Mouse (Mus musculus): Measurements from ENCODE around the gene Lpar2. TPM values are rescaled to one million over a fixed set of nuclear protein-coding genes. Genes with fewer than 3 reads are reported as not detected.

Gene Lpar2
- polyA plus RNA-seq, 1 experiment from 2014 or later, result 0.24 TPM

- ATAC-seq (ENCODE audit: insufficient number of reproducible peaks, insufficient read depth, low FRiP score, low read depth), result no peak
- Histone ChIP-seq H3K4me2 (ENCODE audit: low read length) (no peak overlapping the region), H3K4me3 (ENCODE audit: control insufficient read depth in 1 of 2, insufficient read depth in 1 of 2, low read depth in 1 of 2, low read length in 2 of 2) (no peak overlapping the region), H3K27ac (replicated peaks in 1 of 2; ENCODE audit: control insufficient read depth in 1 of 2, insufficient read depth in 1 of 2, low read depth in 2 of 2, low read length in 2 of 2) (no peak overlapping the region), H3K36me3 (ENCODE audit: control insufficient read depth, insufficient read depth, low read length) (peaks cover 71% of the 10 kb centered on the region), H3K27me3 (ENCODE audit: control insufficient read depth, insufficient read depth, low read length) (no peaks in the 10 kb centered on the region), H3K9me3 (ENCODE audit: control insufficient read depth, low read length) (no peaks in the 10 kb centered on the region), H3K4me1 (ENCODE audit: control insufficient read depth in 2 of 2, insufficient read depth in 2 of 2, low read length in 2 of 2) (peaks cover 5% of the 10 kb centered on the region in 2 experiments; a peak in 3 of 4 replicates), H3K9ac (ENCODE audit: low read length) (no peak overlapping the region)
- WGBS, result 95% methylated on average over 5 of the region's 5 CpGs
Measured at GRCm38 (mm10) chr8:69807236-69807635, 15.0 kb upstream of the Lpar2 start.

DNA sequence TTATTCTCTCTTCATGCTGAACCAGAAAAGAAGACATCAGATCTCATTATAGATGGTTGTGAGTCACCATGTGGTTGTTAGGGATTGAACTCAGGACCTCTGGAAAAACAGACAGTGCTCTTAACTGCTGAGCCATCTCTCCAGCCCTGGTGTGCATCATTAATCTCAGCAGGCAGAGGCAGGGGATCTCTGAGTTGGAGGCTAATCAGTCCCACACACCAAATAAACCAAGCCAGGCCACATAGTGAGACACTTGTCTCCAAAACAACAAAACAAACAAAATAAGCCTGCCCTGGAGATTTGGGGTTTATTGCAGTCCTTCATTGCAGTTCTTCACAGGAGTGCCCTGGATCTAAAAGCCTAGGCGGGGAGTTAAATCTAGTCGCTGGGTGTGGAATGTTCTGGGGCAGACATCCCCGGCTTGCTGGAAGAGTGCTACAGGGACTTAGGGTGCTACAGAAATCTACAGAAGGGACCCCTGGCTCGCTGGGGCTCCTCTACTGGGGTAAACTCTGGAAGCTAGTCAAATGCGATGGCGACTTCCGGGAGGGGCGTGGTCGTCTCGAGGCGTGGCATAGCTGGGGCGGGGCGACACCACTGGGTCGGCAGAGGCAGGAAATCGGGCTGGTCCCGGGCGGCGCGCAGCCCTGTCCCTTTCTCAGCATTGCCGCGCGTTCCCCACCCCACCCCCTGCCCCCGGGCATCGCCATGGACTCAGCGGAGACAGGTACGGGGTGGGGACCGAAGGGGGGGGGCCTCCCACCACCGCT is 13.9 kb upstream of the Lpar2 start, which contains the start of gene Gmip:
Gene Gmip (plus strand): TSS at position 586 of the 770 bp plus-strand sequence.
- 6% methylated on average over 28 of the region's 28 CpGs for WGBS
- Histone ChIP-seq H3K9ac (ENCODE audit: low read length) (peak within 1 kb of the TSS; percentile 68), H3K4me2 (ENCODE audit: low read length) (peak within 1 kb of the TSS; percentile 78), H3K36me3 (ENCODE audit: control insufficient read depth, insufficient read depth, low read length) (peaks cover 67% of the 10 kb centered on the region), H3K4me1 (ENCODE audit: control insufficient read depth in 2 of 2, insufficient read depth in 2 of 2, low read length in 2 of 2) (peaks cover 5% of the 10 kb centered on the region in 2 experiments; a peak in 3 of 4 replicates), H3K27ac (replicated peaks in 1 of 2; ENCODE audit: control insufficient read depth in 1 of 2, insufficient read depth in 1 of 2, low read depth in 2 of 2, low read length in 2 of 2) (no peak within 1 kb of the TSS), H3K27me3 (ENCODE audit: control insufficient read depth, insufficient read depth, low read length) (no peaks in the 10 kb centered on the region), H3K9me3 (ENCODE audit: control insufficient read depth, low read length) (no peaks in the 10 kb centered on the region), H3K4me3 (ENCODE audit: control insufficient read depth in 1 of 2, insufficient read depth in 1 of 2, low read depth in 1 of 2, low read length in 2 of 2) (peak within 1 kb of the TSS; percentile 59)
- peak; percentile 62 for ATAC-seq (ENCODE audit: insufficient number of reproducible peaks, insufficient read depth, low FRiP score, low read depth)

DNA sequence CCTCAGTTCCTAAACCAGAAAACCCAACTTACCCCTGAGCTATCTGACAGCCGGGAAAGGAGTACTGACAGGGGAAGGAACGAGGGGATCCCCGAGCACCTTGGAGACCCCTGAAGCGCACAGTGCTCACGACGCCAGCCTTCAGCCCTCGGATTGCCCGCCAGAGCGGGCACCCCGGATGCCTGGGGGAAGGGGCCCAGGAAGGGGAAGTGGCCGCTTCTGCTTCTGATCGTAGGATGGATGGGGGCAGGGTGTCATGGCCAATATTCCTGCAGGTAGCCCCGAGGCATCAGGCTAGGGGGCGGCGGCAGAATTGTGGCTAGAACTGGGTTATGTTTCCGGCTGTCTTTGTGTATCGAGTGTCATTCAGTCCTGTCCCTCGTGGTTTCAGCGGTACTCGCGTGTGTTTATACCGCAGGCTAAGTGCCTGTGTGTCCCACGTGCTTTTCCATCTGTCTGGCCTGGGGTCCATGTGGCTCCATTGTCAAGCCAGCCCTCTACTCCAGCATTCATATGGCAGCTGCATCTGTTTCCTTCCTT is 13.3 kb upstream of the Lpar2 start:
- ATAC-seq (ENCODE audit: insufficient number of reproducible peaks, insufficient read depth, low FRiP score, low read depth), result no peak
- Histone ChIP-seq H3K4me2 (ENCODE audit: low read length) (peak overlapping the region; percentile 78), H3K4me1 (ENCODE audit: control insufficient read depth in 2 of 2, insufficient read depth in 2 of 2, low read length in 2 of 2) (peaks cover 5% of the 10 kb centered on the region in 2 experiments; a peak in 3 of 4 replicates), H3K9me3 (ENCODE audit: control insufficient read depth, low read length) (no peaks in the 10 kb centered on the region), H3K27me3 (ENCODE audit: control insufficient read depth, insufficient read depth, low read length) (no peaks in the 10 kb centered on the region), H3K4me3 (ENCODE audit: control insufficient read depth in 1 of 2, insufficient read depth in 1 of 2, low read depth in 1 of 2, low read length in 2 of 2) (peak overlapping the region; percentile 59), H3K9ac (ENCODE audit: low read length) (peak overlapping the region; percentile 68), H3K27ac (replicated peaks in 1 of 2; ENCODE audit: control insufficient read depth in 1 of 2, insufficient read depth in 1 of 2, low read depth in 2 of 2, low read length in 2 of 2) (no peak overlapping the region), H3K36me3 (ENCODE audit: control insufficient read depth, insufficient read depth, low read length) (peaks cover 66% of the 10 kb centered on the region)
- 4% methylated on average over 23 of the region's 23 CpGs for WGBS

DNA sequence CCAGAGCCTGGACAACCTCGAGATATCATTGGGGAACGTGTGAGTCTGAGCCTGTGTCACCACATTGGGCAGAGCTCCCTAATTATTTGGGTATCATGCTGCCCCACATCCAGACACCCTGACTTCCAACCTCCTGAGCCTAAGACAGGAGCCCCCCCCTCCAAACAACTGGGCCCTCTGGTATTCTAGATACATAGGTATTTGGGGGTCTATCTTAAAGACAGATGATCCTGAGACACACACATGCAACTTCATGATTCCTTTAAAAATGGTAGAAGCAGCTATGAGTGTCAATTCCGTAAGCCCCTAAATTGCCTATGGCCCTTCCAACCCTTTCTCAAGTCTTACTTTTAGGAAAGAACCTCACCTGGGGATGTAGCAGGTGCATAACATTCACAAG is 12.4 kb upstream of the Lpar2 start:
- Histone ChIP-seq H3K9ac (ENCODE audit: low read length) (no peak overlapping the region), H3K27ac (replicated peaks in 1 of 2; ENCODE audit: control insufficient read depth in 1 of 2, insufficient read depth in 1 of 2, low read depth in 2 of 2, low read length in 2 of 2) (no peak overlapping the region), H3K36me3 (ENCODE audit: control insufficient read depth, insufficient read depth, low read length) (peaks cover 66% of the 10 kb centered on the region), H3K4me3 (ENCODE audit: control insufficient read depth in 1 of 2, insufficient read depth in 1 of 2, low read depth in 1 of 2, low read length in 2 of 2) (no peak overlapping the region), H3K27me3 (ENCODE audit: control insufficient read depth, insufficient read depth, low read length) (no peaks in the 10 kb centered on the region), H3K4me1 (ENCODE audit: control insufficient read depth in 2 of 2, insufficient read depth in 2 of 2, low read length in 2 of 2) (peaks cover 5% of the 10 kb centered on the region in 2 experiments; a peak in 3 of 4 replicates), H3K9me3 (ENCODE audit: control insufficient read depth, low read length) (no peaks in the 10 kb centered on the region), H3K4me2 (ENCODE audit: low read length) (no peak overlapping the region)
- ATAC-seq (ENCODE audit: insufficient number of reproducible peaks, insufficient read depth, low FRiP score, low read depth), result no peak
- 38% methylated on average over 3 of the region's 3 CpGs for WGBS

GRCm38 (mm10) chr8:69814881-69815280 is 7.3 kb upstream of the Lpar2 start:
- WGBS, result 87% methylated on average over 2 of the region's 2 CpGs
- Histone ChIP-seq H3K27me3 (ENCODE audit: control insufficient read depth, insufficient read depth, low read length) (no peaks in the 10 kb centered on the region), H3K27ac (replicated peaks in 1 of 2; ENCODE audit: control insufficient read depth in 1 of 2, insufficient read depth in 1 of 2, low read depth in 2 of 2, low read length in 2 of 2) (no peak overlapping the region), H3K4me3 (ENCODE audit: control insufficient read depth in 1 of 2, insufficient read depth in 1 of 2, low read depth in 1 of 2, low read length in 2 of 2) (no peak overlapping the region), H3K9ac (ENCODE audit: low read length) (no peak overlapping the region), H3K4me2 (ENCODE audit: low read length) (no peak overlapping the region), H3K9me3 (ENCODE audit: control insufficient read depth, low read length) (no peaks in the 10 kb centered on the region), H3K4me1 (ENCODE audit: control insufficient read depth in 2 of 2, insufficient read depth in 2 of 2, low read length in 2 of 2) (peaks cover 0 to 4% of the 10 kb centered on the region in 2 experiments; a peak in 2 of 4 replicates), H3K36me3 (ENCODE audit: control insufficient read depth, insufficient read depth, low read length) (peaks cover 61% of the 10 kb centered on the region)
- no peak for ATAC-seq (ENCODE audit: insufficient number of reproducible peaks, insufficient read depth, low FRiP score, low read depth)

GRCm38 (mm10) chr8:69815396-69815795 is 6.8 kb upstream of the Lpar2 start:
- Histone ChIP-seq H3K4me1 (ENCODE audit: control insufficient read depth in 2 of 2, insufficient read depth in 2 of 2, low read length in 2 of 2) (peaks cover 0 to 4% of the 10 kb centered on the region in 2 experiments; a peak in 2 of 4 replicates), H3K27ac (replicated peaks in 1 of 2; ENCODE audit: control insufficient read depth in 1 of 2, insufficient read depth in 1 of 2, low read depth in 2 of 2, low read length in 2 of 2) (no peak overlapping the region), H3K4me3 (ENCODE audit: control insufficient read depth in 1 of 2, insufficient read depth in 1 of 2, low read depth in 1 of 2, low read length in 2 of 2) (no peak overlapping the region), H3K9me3 (ENCODE audit: control insufficient read depth, low read length) (no peaks in the 10 kb centered on the region), H3K27me3 (ENCODE audit: control insufficient read depth, insufficient read depth, low read length) (no peaks in the 10 kb centered on the region), H3K36me3 (ENCODE audit: control insufficient read depth, insufficient read depth, low read length) (peaks cover 59% of the 10 kb centered on the region), H3K4me2 (ENCODE audit: low read length) (no peak overlapping the region), H3K9ac (ENCODE audit: low read length) (no peak overlapping the region)
- no peak for ATAC-seq (ENCODE audit: insufficient number of reproducible peaks, insufficient read depth, low FRiP score, low read depth)
- 93% methylated on average over 4 of the region's 4 CpGs for WGBS

GRCm38 (mm10) chr8:69820466-69820865 is 1.8 kb upstream of the Lpar2 start:
- Histone ChIP-seq H3K9me3 (ENCODE audit: control insufficient read depth, low read length) (no peaks in the 10 kb centered on the region), H3K36me3 (ENCODE audit: control insufficient read depth, insufficient read depth, low read length) (peaks cover 24% of the 10 kb centered on the region), H3K27me3 (ENCODE audit: control insufficient read depth, insufficient read depth, low read length) (no peaks in the 10 kb centered on the region), H3K4me1 (ENCODE audit: control insufficient read depth in 2 of 2, insufficient read depth in 2 of 2, low read length in 2 of 2) (peaks cover 3 to 6% of the 10 kb centered on the region in 2 experiments; a peak in 2 of 4 replicates), H3K4me2 (ENCODE audit: low read length) (no peak overlapping the region), H3K4me3 (ENCODE audit: control insufficient read depth in 1 of 2, insufficient read depth in 1 of 2, low read depth in 1 of 2, low read length in 2 of 2) (no peak overlapping the region), H3K9ac (ENCODE audit: low read length) (no peak overlapping the region), H3K27ac (replicated peaks in 1 of 2; ENCODE audit: control insufficient read depth in 1 of 2, insufficient read depth in 1 of 2, low read depth in 2 of 2, low read length in 2 of 2) (no peak overlapping the region)
- 73% methylated on average over 9 of the region's 9 CpGs for WGBS
- ATAC-seq (ENCODE audit: insufficient number of reproducible peaks, insufficient read depth, low FRiP score, low read depth), result no peak

Measured in heart, embryonic 14.5 days (tissue).